Mouse (Mus musculus) midbrain, embryonic 14.5 days (tissue): ENCODE data around the gene Rangap1. TPM values are rescaled to one million over a fixed set of nuclear protein-coding genes. Genes with fewer than 3 reads are reported as not detected.
A peak's percentile ranks its signal among the peaks of the same experiment; 100 is the strongest.

Source experiments
- ATAC-seq: fragments of 200-750 bp; cut with Nextera tagmentation; 2 replicates; pipeline ENCODE4 v1.8.0; 2017; ENCODE audit warnings: moderate number of reproducible peaks, moderate library complexity; ENCODE audit not compliant: low FRiP score, low TSS enrichment
- DNase-seq: peaks from one replicate; pipeline ENCODE4 v3.0.0-alpha.2; 2015
- H3K27ac ChIP-seq: fragments of 300-500 bp; sonication (generic); replicated peaks from 2 replicates; pipeline ENCODE4 v1.5.1; 2014; ENCODE audit warnings: mild to moderate bottlenecking, low read depth, low read length, moderate library complexity
- H3K27me3 ChIP-seq: fragments of 300-500 bp; sonication (generic); 2 replicates; pipeline ENCODE4 v1.6.1; 2014; ENCODE audit warnings: low read length, control low read depth, mixed read lengths; ENCODE audit not compliant: control insufficient read depth, insufficient read depth
- H3K36me3 ChIP-seq: fragments of 300-500 bp; sonication (generic); 2 replicates; pipeline ENCODE4 v1.6.1; 2014; ENCODE audit warnings: low read length, control low read depth; ENCODE audit not compliant: control insufficient read depth, insufficient read depth
- H3K4me1 ChIP-seq: fragments of 300-500 bp; sonication (generic); 2 replicates; pipeline ENCODE4 v1.6.1; 2014; ENCODE audit warnings: mild to moderate bottlenecking, antibody characterized with exemption, low read length, control low read depth; ENCODE audit not compliant: control insufficient read depth, insufficient read depth
- H3K4me2 ChIP-seq: fragments of 300-500 bp; sonication (generic); 2 replicates; pipeline ENCODE4 v1.6.1; 2014; ENCODE audit warnings: mild to moderate bottlenecking, low read length, moderate library complexity
- H3K4me3 ChIP-seq: fragments of 300-500 bp; sonication (generic); replicated peaks from 2 replicates; pipeline ENCODE4 v1.5.1; 2014; ENCODE audit warnings: low read depth, low read length
- H3K9ac ChIP-seq: fragments of 300-500 bp; sonication (generic); replicated peaks from 2 replicates; pipeline ENCODE4 v1.6.1; 2014; ENCODE audit warnings: mild to moderate bottlenecking, low read length, moderate library complexity
- H3K9me3 ChIP-seq: fragments of 300-500 bp; sonication (generic); 2 replicates; pipeline ENCODE4 v1.6.1; 2016; ENCODE audit warnings: low read length, control low read depth, mixed read lengths; ENCODE audit not compliant: control insufficient read depth
- WGBS: fragments of 180-500 bp; shearing (Covaris S2); extraction: QIAGEN DNeasy Blood & Tissue Kit; methylation state at CpG from one replicate; pipeline ENCODE4 v1.1.7; 2014; 5-methylcytosine and 5-hydroxymethylcytosine counted together
- polyA plus RNA-seq: library from polyadenylated mRNA; unstranded; fragments of >200 nt; fragmentation: Nextera tagmentation; extraction: Ambion mirVana; gene quantifications from 2 replicates; pipeline ENCODE4 v1.2.1, GENCODE M21; 2014

Rangap1 gene
- polyA plus RNA-seq = 118 and 119 TPM in 2 replicates

- Histone ChIP-seq H3K4me3 (peak within 1 kb of the TSS; percentile 94), H3K9me3 (no peaks in the 10 kb centered on the region), H3K9ac (peak within 1 kb of the TSS; percentile 97), H3K36me3 (no peaks in the 10 kb centered on the region), H3K27me3 (no peaks in the 10 kb centered on the region), H3K4me2 (peak within 1 kb of the TSS; percentile 86), H3K27ac (peak within 1 kb of the TSS; percentile 92), H3K4me1 (peaks cover 8% of the 10 kb centered on the region; the same call in 1 of the 2 replicates)
- ATAC-seq = peak; percentile 79
- under 1% methylated on average over 55 of the region's 65 CpGs for WGBS
- peak; percentile 87 for DNase-seq
These were observed at the start of gene Rangap1, which contains the start of gene Zc3h7b for GRCm38 (mm10) chr15:81744992-81745600. Gene Rangap1, minus strand, starts transcription at chr15:81745530. Gene Zc3h7b, plus strand, starts transcription at chr15:81745057.

DNA sequence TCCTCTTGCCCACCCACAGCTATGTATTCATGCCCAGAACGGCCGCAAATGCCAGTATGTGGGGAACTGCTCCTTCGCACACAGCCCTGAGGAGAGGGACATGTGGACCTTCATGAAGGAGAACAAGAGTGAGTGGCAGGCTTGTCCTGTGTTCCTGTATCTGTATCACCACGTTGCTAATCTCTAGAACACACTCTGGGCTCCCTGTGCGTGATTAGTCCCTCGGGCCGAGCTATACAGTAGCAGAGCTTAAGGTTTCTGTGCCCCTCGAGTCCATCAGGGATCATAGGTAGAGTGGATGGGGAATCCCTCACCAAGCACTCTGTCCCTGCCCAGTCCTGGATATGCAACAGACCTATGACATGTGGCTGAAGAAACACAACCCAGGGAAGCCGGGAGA lies 47.1 kb upstream of the Rangap1 start:
- no peaks in the 10 kb centered on the region for H3K9me3 ChIP-seq
- H3K4me3 ChIP-seq = no peak overlapping the region
- no peak overlapping the region for H3K9ac ChIP-seq
- ATAC-seq = no peak
- no peaks in the 10 kb centered on the region for H3K27me3 ChIP-seq
- DNase-seq = no peak
- H3K4me2 ChIP-seq = no peak overlapping the region
- H3K36me3 ChIP-seq = peaks cover 74% of the 10 kb centered on the region
- H3K27ac ChIP-seq = no peak overlapping the region
- H3K4me1 ChIP-seq = no peaks in the 10 kb centered on the region
- 94% methylated on average over 9 of the region's 9 CpGs for WGBS

DNA sequence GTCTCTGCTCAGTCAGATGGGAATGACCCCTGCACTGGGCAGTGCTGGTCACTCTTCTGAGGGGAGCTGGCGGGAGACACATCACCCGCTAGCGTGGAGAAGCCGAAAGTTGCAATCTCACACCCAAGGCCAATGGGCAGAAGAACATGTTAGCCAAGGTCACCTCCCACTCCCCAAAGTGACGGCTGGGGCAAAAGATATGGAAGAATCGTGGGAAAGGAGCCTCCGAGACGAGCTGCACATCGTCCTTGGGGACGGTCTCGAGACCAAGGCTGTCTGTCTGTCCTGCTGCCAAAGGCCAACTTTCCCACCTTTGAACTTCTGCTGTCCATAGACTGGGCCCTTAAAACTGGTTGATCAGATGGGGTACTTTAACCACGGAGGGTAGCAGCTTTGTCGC lies 42.2 kb upstream of the Rangap1 start:
- ATAC-seq = no peak
- H3K9ac ChIP-seq = no peak overlapping the region
- no peaks in the 10 kb centered on the region for H3K9me3 ChIP-seq
- no peak for DNase-seq
- 96% methylated on average over 13 of the region's 13 CpGs for WGBS
- no peak overlapping the region for H3K4me2 ChIP-seq
- no peaks in the 10 kb centered on the region for H3K27me3 ChIP-seq
- H3K27ac ChIP-seq = no peak overlapping the region
- H3K4me3 ChIP-seq = no peak overlapping the region
- H3K4me1 ChIP-seq = no peaks in the 10 kb centered on the region
- peaks cover 84% of the 10 kb centered on the region for H3K36me3 ChIP-seq

DNA sequence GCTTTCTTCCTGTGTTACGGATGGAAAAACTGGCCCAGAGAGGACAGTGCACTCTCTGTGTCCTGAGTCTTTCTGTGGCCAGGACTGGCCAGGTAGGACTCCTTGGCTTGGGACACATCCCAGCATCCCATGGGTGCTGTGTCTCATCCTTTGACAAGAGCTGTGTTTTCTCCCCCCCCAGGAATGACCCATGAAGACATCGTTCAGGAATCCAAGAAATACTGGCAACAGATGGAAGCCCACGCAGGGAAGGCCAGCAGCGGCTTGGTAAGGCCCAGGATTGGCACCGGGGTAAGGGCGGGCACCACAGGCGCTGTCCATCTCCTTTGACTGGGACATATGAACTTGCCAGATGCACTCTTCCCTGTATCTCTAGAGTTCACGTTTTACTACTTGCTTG lies 40.4 kb upstream of the Rangap1 start:
- Histone ChIP-seq H3K4me1 (no peaks in the 10 kb centered on the region), H3K9ac (no peak overlapping the region), H3K4me3 (no peak overlapping the region), H3K9me3 (no peaks in the 10 kb centered on the region), H3K27me3 (no peaks in the 10 kb centered on the region), H3K36me3 (peaks cover 84% of the 10 kb centered on the region), H3K4me2 (no peak overlapping the region), H3K27ac (no peak overlapping the region)
- ATAC-seq = no peak
- no peak for DNase-seq
- 95% methylated on average over 8 of the region's 8 CpGs for WGBS

GRCm38 (mm10) chr15:81784762-81785161 lies 39.4 kb upstream of the Rangap1 start:
- Histone ChIP-seq H3K27ac (no peak overlapping the region), H3K27me3 (no peaks in the 10 kb centered on the region), H3K4me3 (no peak overlapping the region), H3K4me2 (no peak overlapping the region), H3K36me3 (peaks cover 86% of the 10 kb centered on the region), H3K9ac (no peak overlapping the region), H3K4me1 (no peaks in the 10 kb centered on the region), H3K9me3 (no peaks in the 10 kb centered on the region)
- ATAC-seq (no peak), DNase-seq (peak; percentile 24)
- WGBS = 72% methylated on average over 5 of the region's 5 CpGs

GRCm38 (mm10) chr15:81781816-81782215 lies 36.5 kb upstream of the Rangap1 start:
- H3K27me3 ChIP-seq = no peaks in the 10 kb centered on the region
- ATAC-seq (no peak), DNase-seq (no peak)
- H3K4me3 ChIP-seq = no peak overlapping the region
- peaks cover 98% of the 10 kb centered on the region for H3K36me3 ChIP-seq
- H3K9ac ChIP-seq = no peak overlapping the region
- no peak overlapping the region for H3K27ac ChIP-seq
- H3K4me2 ChIP-seq = no peak overlapping the region
- WGBS = 82% methylated on average over 7 of the region's 7 CpGs
- H3K9me3 ChIP-seq = no peaks in the 10 kb centered on the region
- no peaks in the 10 kb centered on the region for H3K4me1 ChIP-seq

GRCm38 (mm10) chr15:81776631-81777422 lies 31.5 kb upstream of the Rangap1 start:
- WGBS = 95% methylated on average over 11 of the region's 11 CpGs
- ATAC-seq (no peak), DNase-seq (no peak)
- no peaks in the 10 kb centered on the region for H3K27me3 ChIP-seq
- H3K36me3 ChIP-seq = peaks cover 100% of the 10 kb centered on the region
- H3K27ac ChIP-seq = no peak overlapping the region
- no peak overlapping the region for H3K4me3 ChIP-seq
- H3K4me1 ChIP-seq = no peaks in the 10 kb centered on the region
- H3K9ac ChIP-seq = no peak overlapping the region
- no peak overlapping the region for H3K4me2 ChIP-seq
- H3K9me3 ChIP-seq = no peaks in the 10 kb centered on the region

- ATAC-seq (no peak), DNase-seq (no peak)
- Histone ChIP-seq H3K36me3 (peaks cover 91% of the 10 kb centered on the region), H3K9me3 (no peaks in the 10 kb centered on the region), H3K4me3 (no peak overlapping the region), H3K4me1 (no peaks in the 10 kb centered on the region), H3K27ac (no peak overlapping the region), H3K4me2 (no peak overlapping the region), H3K9ac (no peak overlapping the region), H3K27me3 (no peaks in the 10 kb centered on the region)
- WGBS = 96% methylated on average over 15 of the region's 15 CpGs
These were observed 29.3 kb upstream of the Rangap1 start for GRCm38 (mm10) chr15:81774505-81775171.
